15 mouse cellular contexts compared by ENCODE assay signal in genomic region chr1:193398728-193399437, GRCm38 (mm10). TPM values are rescaled to one million over a fixed set of nuclear protein-coding genes. Genes with fewer than 3 reads are reported as not detected.
DNase-seq lines count a peak whose midpoint lies in the region; ATAC-seq and TF ChIP-seq lines count a peak whose summit lies in the region.
"Had no signal": no experiment of that assay in that cellular context is flagged by ENCODE, and none has a peak within 500 bp of the region (broad histone marks: within the 10 kb centered on the region; RNA-seq: fewer than 3 reads in every experiment).

No protein-coding gene starts in this region.

- intact Hi-C loops in heart, postnatal 14 days (cut with DNase I) = no loop called here

- H3K27ac ChIP-seq in heart, embryonic 13.5 days (replicated peaks) = peak overlapping the region; percentile 3
- no peak overlapping the region for H3K27ac ChIP-seq in midbrain, embryonic 13.5 days
- H3K27ac ChIP-seq: limb, embryonic 13.5 days had no signal

- WGBS in heart, embryonic 13.5 days = 36% methylated on average over 2 of the region's 2 CpGs
- 64% methylated on average over 2 of the region's 2 CpGs for WGBS in midbrain, embryonic 13.5 days

- H3K4me3 ChIP-seq in heart, embryonic 13.5 days = no peak overlapping the region
- no peak overlapping the region for H3K4me3 ChIP-seq in myocyte
- no peak overlapping the region for H3K4me3 ChIP-seq in midbrain, embryonic 13.5 days (replicated peaks)
- H3K4me3 ChIP-seq: limb, embryonic 13.5 days had no signal

- peaks cover 29% of the 10 kb centered on the region for H3K4me1 ChIP-seq in heart, embryonic 13.5 days
- H3K4me1 ChIP-seq in midbrain, embryonic 13.5 days (replicated peaks) = 0 out of 2 replicates have a peak, but pooled peaks cover 5% of the 10 kb centered on the region

- ATAC-seq in heart, embryonic 13.5 days (ENCODE audit: extremely low read depth, insufficient number of reproducible peaks, low FRiP score, low TSS enrichment) = no peak
- no peak for ATAC-seq in midbrain, embryonic 13.5 days

- H3K4me2 ChIP-seq in heart, embryonic 13.5 days = no peak overlapping the region
- peak overlapping the region; percentile 26 for H3K4me2 ChIP-seq in myocyte (ENCODE audit: low read depth)
- H3K4me2 ChIP-seq in midbrain, embryonic 13.5 days (replicated peaks) = no peak overlapping the region
- H3K4me2 ChIP-seq: limb, embryonic 13.5 days had no signal

- no peaks in the 10 kb centered on the region for H3K79me2 ChIP-seq in myocyte (ENCODE audit: control insufficient read depth, insufficient read depth)

- no peak for DNase-seq in heart, postnatal 14 days
- DNase-seq in NIH3T3 (ENCODE audit: low read depth) (peak; percentile 92), liver (peak; percentile 12)
- DNase-seq in cerebellum, postnatal 14 days = no peak
- DNase-seq: cerebellum, postnatal 25 days; kidney, postnatal 4 days; lung, postnatal 36 days; right cerebral cortex, postnatal 25 days; thymus, postnatal 36 days had no signal

- no peaks in the 10 kb centered on the region for H3K9me3 ChIP-seq in heart, embryonic 13.5 days
- H3K9me3 ChIP-seq in midbrain, embryonic 13.5 days = no peaks in the 10 kb centered on the region
- H3K9me3 ChIP-seq: limb, embryonic 13.5 days had no signal

- TF ChIP-seq POLR2A in myocyte (IDR thresholded peaks at IDR 0.05; ENCODE audit: insufficient read length, low read depth) = no peak

- no peaks in the 10 kb centered on the region for H3K36me3 ChIP-seq in heart, embryonic 13.5 days
- no peaks in the 10 kb centered on the region for H3K36me3 ChIP-seq in myocyte (ENCODE audit: control insufficient read depth, insufficient read depth)
- no peaks in the 10 kb centered on the region for H3K36me3 ChIP-seq in midbrain, embryonic 13.5 days
- H3K36me3 ChIP-seq: limb, embryonic 13.5 days had no signal

- H3K9ac ChIP-seq in heart, embryonic 13.5 days = no peak overlapping the region
- H3K9ac ChIP-seq in midbrain, embryonic 13.5 days (replicated peaks) = no peak overlapping the region
- H3K9ac ChIP-seq: limb, embryonic 13.5 days had no signal

- H3ac ChIP-seq in myocyte (ENCODE audit: control insufficient read depth, insufficient read length) = no peak overlapping the region

- H3K27me3 ChIP-seq in heart, embryonic 13.5 days (replicated peaks) = no peaks in the 10 kb centered on the region
- no peaks in the 10 kb centered on the region for H3K27me3 ChIP-seq in myocyte (ENCODE audit: control insufficient read depth, insufficient read depth, insufficient read length)
- no peaks in the 10 kb centered on the region for H3K27me3 ChIP-seq in midbrain, embryonic 13.5 days
- H3K27me3 ChIP-seq: limb, embryonic 13.5 days had no signal

TF ChIP-seq in myocyte, 11 proteins besides CTCF, POLR2A, EP300 and RAD21:
- TF ChIP-seq MYOD1 (IDR thresholded peaks at IDR 0.05; ENCODE audit: control insufficient read depth in 1 of 3, insufficient read length in 2 of 3, low read depth in 2 of 3) (peak; percentile 44 to 64 (median 60)), MYOG (IDR thresholded peaks at IDR 0.05; ENCODE audit: control insufficient read depth in 1 of 3, insufficient read depth in 1 of 3, insufficient read length in 2 of 3, low read depth in 2 of 3) (peak in 1 of 3 experiments; percentile 50), CEBPB (IDR thresholded peaks at IDR 0.05; ENCODE audit: insufficient read depth, poor library complexity, severe bottlenecking) (no peak), MAX (IDR thresholded peaks at IDR 0.05; ENCODE audit: low read depth) (no peak), REST (IDR thresholded peaks at IDR 0.05; ENCODE audit: insufficient read depth, insufficient read length) (no peak), SRF (IDR thresholded peaks at IDR 0.05; ENCODE audit: control insufficient read depth, insufficient read length, low read depth) (no peak), TCF12 (IDR thresholded peaks at IDR 0.05; ENCODE audit: insufficient read depth, poor library complexity, severe bottlenecking) (peak; percentile 5), E2F4 (IDR thresholded peaks at IDR 0.05; ENCODE audit: insufficient read depth) (no peak), USF1 (IDR thresholded peaks at IDR 0.05; ENCODE audit: low read depth) (no peak), POLR2AphosphoS2 (IDR thresholded peaks at IDR 0.05; ENCODE audit: insufficient read length, low read depth) (no peak), TCF3 (IDR thresholded peaks at IDR 0.05; ENCODE audit: insufficient read length, low read depth) (peak; percentile 27)

RNA-seq across cellular contexts. Expression of gene Camk1g, which starts 28.8 kb away (rescaled TPM):
- polyA plus RNA-seq in heart, embryonic 13.5 days (2015; fragmentation: Nextera tagmentation; extraction: Ambion mirVana) = 7.5 and 8.3 TPM in 2 replicates
- total RNA-seq in heart, postnatal 14 days (2021) = under 1 TPM; 0.72 to 0.83 TPM
- 4.1 TPM for polyA plus RNA-seq in myocyte (2012; fragmentation: generic; extraction: Trizol)
- 42.5 and 43.0 TPM in 2 replicates for polyA plus RNA-seq in midbrain, embryonic 13.5 days (2015; fragmentation: Nextera tagmentation; extraction: Ambion mirVana)
- total RNA-seq: monocyte, adult 5-6 weeks; neutrophil, adult 5-6 weeks had no signal

Comparison
In these comparisons a context has a peak if more than half of its experiments do, and no peak if none do; other contexts are left out.
1. DNase-seq: peak in NIH3T3 (single experiment) and liver (single experiment); none in heart, postnatal 14 days (0 of 2) and cerebellum, postnatal 14 days (0 of 2).